Mouse (Mus musculus) thymus, postnatal 4 days (tissue): ENCODE data around the gene Gm20929.
"Not testable (repeated sequence)": the region's sequence is repeated elsewhere in the genome, so short reads cannot be mapped to it uniquely, and the experiment has no call there.

Experiments
- DNase-seq: peaks from one replicate; pipeline ENCODE4 v3.0.0; 2021

Gene Gm20929

GRCm38 (mm10) chrY:53843649-53844048 is at the start of gene Gm20929:
Gene Gm20929 (plus strand): TSS chrY:53843949.
- not testable (repeated sequence) for DNase-seq
